Mouse (Mus musculus) T-helper 2 cell (primary cell): ENCODE results near the gene F8.
"Not testable (repeated sequence)": the region's sequence is repeated elsewhere in the genome, so short reads cannot be mapped to it uniquely, and the experiment has no call there.

Experiments used
- in situ Hi-C: fragments of 300-600 bp; cut with MboI, MseI; formaldehyde crosslinking; loops from one replicate; pipeline ENCODE4 v1.15.1; 2025; ENCODE audit warnings: high pct_unique_total_duplicates

Gene F8

GRCm38 (mm10) chrX:75382195-75382771 is at the start of gene F8, which contains the start of gene Fundc2:
Gene F8 (minus strand): TSS chrX:75382615.
Gene Fundc2 (plus strand): TSS chrX:75382399.
- in situ Hi-C loops: no loop called here

DNA sequence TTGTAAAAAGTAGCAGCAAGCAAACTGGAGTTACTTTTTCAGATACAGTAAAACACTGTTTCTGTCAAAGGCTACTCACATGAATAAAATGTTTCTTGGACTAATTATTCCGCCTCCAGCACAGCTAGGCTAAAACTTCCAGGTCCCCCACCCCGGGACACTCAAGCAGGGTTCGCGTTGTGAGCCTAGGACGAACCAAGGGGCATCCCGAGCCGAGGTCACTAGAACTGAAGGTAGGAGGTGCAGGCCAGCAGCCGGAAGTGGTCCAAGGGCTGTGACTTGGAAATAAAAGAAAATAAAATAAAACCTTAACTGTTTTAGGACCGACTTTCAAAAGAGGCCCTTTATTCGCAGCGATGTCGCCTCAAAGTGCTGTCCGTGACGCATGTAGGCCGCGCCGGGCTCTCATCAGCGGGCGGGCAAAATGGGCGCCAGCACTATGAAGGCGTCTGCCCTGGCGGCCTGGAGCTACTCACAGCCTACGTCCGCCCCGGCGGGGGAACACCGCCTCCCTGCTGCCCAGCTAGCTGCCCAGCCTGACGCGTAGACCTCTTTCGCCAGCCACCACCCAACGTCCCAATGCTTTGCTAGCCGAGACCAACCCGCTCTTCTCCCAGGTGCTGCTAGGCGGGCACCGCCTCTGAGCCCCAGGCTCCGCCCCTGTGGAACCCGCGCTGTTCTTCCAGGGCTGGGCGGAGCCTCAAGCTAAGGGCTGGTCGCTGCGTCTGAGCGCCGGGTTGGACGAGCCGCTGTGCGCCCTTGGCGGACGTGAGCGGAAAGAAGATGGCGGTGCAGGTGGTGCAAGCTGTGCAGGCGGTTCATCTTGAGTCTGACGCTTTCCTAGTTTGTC is 33.7 kb upstream of the F8 start, which contains the start of the genes Cmc4, Mtcp1 and Brcc3:
Cmc4 (minus strand) TSS at position 649 of the 850 bp plus-strand sequence.
Mtcp1 (minus strand) TSS at position 653 of the 850 bp plus-strand sequence.
Brcc3 (plus strand) TSS at position 693 of the 850 bp plus-strand sequence.
- in situ Hi-C loops: loop anchor here (10.0 kb wide), 1 partner anchor 259 kb away; no protein-coding TSS in a partner anchor

- in situ Hi-C loops: loop anchor here (10.0 kb wide), 1 partner anchor 265 kb away; no protein-coding TSS in a partner anchor
Observed at GRCm38 (mm10) chrX:75409711-75410110, 27.3 kb upstream of the F8 start.

DNA sequence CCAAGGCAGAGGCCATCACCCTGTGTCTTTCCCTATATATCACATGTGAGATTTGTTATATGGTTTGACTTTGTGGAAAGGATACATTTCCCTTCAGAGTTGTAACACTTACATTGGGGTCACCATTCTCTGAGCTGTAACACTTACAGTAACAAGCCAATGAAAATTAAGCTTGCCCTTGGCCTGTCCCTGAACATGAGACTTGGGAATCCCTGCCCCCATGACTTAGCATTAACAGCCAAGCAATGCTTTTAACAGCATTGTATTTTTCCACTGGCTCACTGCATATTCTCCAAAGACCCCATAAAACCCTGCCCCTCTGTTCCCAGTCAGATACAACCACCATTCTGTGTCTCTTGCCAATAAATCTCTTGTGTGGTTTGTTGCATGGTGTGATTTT is 20.9 kb upstream of the F8 start:
- in situ Hi-C loops: no loop called here

GRCm38 (mm10) chrX:75402668-75403067 is 20.3 kb upstream of the F8 start:
- in situ Hi-C loops: no loop called here

DNA sequence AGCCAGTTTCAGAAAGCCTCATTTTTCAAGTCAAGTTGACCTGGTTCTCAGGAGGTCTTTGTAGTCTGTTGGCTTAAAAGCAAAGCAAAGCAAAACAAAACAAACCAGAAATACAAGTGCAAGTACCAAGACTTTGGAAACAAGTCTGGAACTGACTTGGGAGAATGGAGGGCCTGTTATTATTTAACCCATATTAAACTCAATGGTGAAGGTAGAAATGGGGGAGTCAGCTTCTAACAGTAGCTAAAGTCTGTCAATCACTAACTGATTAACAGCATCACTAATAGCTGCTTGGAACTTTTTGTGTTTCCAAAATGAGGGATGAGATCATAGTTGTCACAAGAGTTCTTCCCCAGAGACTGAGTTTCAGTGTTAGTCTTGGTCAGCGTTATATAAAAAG is 17.1 kb upstream of the F8 start:
- in situ Hi-C loops: no loop called here

GRCm38 (mm10) chrX:75381699-75382098 is 716 bp downstream of the F8 start:
- in situ Hi-C loops: no loop called here

- in situ Hi-C loops: no loop called here
Observed at GRCm38 (mm10) chrX:75381176-75381575, 1.2 kb downstream of the F8 start.

DNA sequence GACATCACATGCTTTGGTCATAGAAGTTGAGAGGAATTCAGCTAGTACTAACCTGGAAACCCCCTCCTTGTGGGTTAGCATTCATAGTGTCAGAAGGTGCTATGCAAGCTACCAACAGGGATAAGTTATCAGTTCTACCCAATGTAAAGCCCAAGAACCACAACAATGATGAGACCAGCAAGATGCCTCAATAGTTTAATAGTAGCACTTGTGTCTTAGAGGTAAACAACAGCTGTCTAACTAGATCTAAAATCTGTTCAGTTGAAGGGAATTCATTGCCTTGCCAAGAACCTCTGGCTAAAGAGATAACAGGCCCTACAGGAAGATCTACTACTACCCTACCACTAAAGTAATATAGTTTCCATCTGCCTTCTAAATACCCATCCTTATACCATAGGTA is 5.6 kb downstream of the F8 start:
- in situ Hi-C loops: no loop called here

- in situ Hi-C loops: no loop called here
Observed at GRCm38 (mm10) chrX:75372666-75373425, 9.6 kb downstream of the F8 start.

- in situ Hi-C loops: no loop called here
Observed at GRCm38 (mm10) chrX:75370197-75370596, 12.2 kb downstream of the F8 start.

DNA sequence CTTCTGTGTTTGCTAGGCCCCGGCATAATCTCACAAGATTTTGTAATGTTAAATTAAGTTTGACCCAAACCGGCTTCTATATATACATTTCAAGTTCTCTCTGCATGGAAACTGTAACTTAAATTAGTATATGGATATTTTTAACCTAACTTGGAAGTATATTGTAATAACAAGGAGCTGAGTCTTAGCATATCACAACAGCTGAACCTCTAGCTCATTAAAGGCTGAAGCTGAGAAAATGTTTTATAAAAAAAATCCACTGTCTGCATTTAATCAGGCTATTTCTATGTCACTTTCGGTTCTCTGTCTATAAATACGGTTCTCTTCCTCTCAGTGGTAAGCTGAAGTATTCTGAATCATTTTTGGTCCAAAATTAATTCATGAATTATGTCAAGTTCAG is 58.9 kb downstream of the F8 start:
- in situ Hi-C loops: no loop called here

DNA sequence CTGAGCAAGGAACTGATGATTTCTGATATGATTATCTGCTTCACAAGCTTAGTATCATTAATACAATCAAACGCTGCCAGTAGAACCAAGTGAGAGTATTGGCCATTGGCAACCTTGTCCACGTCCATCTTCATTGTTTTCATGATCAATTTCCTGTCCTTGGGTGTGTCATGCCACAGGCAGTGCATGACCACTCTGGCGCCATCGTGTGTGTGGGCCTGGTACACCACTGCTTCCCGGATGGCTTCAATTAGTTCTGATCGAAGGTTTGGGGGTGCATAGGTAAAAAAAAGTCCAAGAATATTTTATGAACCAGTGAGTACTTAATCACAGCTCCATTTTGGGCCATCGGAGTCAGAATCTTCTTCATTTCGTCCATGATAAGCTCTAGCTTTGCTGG is 110.7 kb downstream of the F8 start:
- in situ Hi-C loops: no loop called here

GRCm38 (mm10) chrX:75233603-75234376 is 148.6 kb downstream of the F8 start:
- in situ Hi-C loops: not testable (repeated sequence)

- in situ Hi-C loops: no loop called here
Observed at GRCm38 (mm10) chrX:75231456-75231855, 151.0 kb downstream of the F8 start.

DNA sequence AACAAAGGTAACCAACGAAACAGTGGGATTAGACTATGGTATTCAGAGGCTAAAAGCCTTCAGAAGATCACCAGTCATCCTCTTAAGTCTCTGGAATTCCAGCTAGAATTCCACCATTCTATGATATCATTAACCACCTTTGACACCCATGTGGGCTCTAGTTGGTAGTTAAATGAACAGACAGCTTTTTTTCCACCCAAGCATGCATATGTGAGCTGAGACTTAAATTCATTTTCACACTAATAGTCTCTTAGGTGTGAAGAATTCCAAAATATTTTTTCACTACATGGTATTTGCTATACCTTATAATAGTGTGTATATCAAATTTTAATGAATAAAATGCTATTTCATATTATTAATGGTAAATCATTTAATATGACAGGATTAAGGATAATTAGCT is 218.7 kb downstream of the F8 start, which contains the start of gene Smim9:
Smim9 (minus strand) TSS at position 101 of the 400 bp plus-strand sequence.
- in situ Hi-C loops: no loop called here

DNA sequence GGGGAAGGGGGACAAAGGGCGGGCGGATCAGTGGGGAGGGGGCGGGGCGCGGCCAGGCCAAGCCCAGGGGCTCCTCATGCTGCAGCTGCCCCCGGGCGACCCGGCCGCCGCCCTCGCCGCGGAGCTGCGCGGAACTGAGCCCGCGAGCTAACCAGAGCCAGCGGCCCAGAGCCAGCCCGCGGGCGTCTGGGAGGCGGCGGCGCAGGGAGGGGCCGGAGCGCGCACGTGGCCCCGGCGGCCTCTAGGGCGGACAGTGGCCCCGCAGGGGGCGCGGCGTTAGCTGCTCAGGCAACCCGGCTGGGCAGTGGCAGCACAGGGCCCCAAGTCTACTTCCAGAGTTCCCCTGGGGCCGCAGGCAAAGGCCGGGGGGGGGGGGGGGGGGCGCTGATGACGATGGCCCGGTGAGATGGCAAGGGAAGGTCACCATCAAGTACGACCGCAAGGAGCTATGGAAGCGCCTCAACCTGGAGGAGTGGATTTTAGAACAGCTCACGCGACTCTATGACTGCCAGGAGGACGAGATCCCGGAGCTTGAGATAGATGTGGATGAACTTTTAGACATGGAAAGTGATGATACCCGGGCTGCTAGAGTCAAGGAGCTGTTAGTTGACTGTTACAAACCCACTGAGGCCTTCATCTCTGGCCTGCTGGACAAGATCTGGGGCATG is 226.7 kb downstream of the F8 start:
- in situ Hi-C loops: no loop called here

DNA sequence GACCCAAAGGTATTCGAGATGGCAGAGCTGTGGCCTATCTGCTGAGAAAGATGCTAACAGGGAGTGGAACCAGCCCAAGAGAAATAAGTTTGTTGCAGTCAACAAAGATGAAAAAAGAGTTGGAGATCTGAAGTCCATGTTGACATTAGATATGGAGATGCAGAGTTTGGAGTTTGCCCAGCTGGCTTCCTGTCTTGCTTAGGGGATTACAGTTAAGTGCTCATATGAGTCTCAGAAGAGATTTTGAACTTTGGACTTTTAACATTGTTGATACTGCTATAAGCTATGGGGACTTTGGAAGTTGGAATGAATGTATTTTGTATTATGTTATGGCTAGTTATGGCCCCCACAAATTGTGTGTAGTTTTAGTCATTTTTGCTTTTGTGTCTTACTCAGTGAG is 230.2 kb downstream of the F8 start:
- in situ Hi-C loops: no loop called here

DNA sequence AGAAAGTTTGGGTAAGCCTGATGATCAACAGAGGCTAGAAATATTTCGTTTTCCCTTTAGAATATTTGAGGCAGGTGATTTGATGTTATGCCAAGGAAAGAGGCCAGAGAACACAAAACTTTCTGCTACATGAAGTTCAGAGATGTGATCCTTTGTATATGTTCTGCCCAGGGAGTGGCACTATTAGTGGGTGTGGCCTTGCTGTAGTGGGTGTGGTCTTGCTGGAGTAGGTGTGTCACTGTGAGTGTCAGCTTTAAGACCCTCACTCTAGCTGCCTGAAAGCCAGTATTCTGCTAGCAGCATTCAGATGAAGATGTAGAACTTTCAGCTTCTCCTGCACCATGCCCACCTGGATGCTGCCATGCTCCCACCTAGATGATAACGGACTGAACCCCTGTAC is 232.1 kb downstream of the F8 start:
- in situ Hi-C loops: no loop called here

DNA sequence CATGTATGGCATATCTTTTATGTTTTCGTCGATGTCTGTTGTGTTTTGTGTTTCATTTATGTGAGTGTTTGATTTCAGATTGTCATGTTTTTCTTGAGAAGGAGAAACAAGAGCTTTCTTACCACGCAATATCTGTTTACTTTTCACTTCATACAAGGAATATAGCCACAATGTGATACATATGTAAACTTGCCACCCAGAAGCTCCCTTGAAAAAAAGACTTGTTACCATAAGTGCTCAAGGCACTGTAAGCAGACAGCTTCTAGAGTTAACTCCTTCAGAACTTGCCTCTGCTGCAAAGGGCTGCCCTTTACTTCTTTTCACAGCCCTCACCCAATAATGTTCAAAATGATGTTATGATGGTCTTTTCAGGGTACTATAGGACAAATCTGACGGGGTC is 234.0 kb downstream of the F8 start:
- in situ Hi-C loops: no loop called here

GRCm38 (mm10) chrX:75143124-75143555 is 239.3 kb downstream of the F8 start:
- in situ Hi-C loops: not testable (repeated sequence)
